Mouse (Mus musculus) lung, adult 2 months (tissue): ENCODE measurements around the gene Gramd1b.

ENCODE experiments used
- CTCF ChIP-seq: fragments of 200-500 bp; IDR thresholded peaks from 2 replicates; pipeline ENCODE4 v1.5.1; 2011; ENCODE audit warnings: mild to moderate bottlenecking, low read length, control low read depth; ENCODE audit not compliant: insufficient read depth
- POLR2A ChIP-seq: fragments of 200-500 bp; IDR thresholded peaks from 2 replicates; pipeline ENCODE4 v1.6.1; 2011; ENCODE audit warnings: low read depth, mild to moderate bottlenecking, control low read depth, low read length, borderline replicate concordance; ENCODE audit errors: extremely low read depth

GRCm38 (mm10) chr9:40391359-40391758, 139.8 kb downstream of the Gramd1b start:
- TF ChIP-seq POLR2A, result no peak
- no peak for TF ChIP-seq CTCF
